Mouse (Mus musculus) liver, embryonic 14.5 days (tissue): Measurements from ENCODE around the gene Gabrg3.

Experiments
- CTCF ChIP-seq: IDR thresholded peaks from 2 replicates; pipeline ENCODE4 v1.5.1; 2016; ENCODE audit warnings: antibody characterized with exemption, low read depth, control low read depth
- EP300 ChIP-seq: IDR thresholded peaks from 2 replicates; pipeline ENCODE4 v1.6.1; 2016; ENCODE audit warnings: antibody characterized with exemption, low read depth

- TF ChIP-seq EP300: no peak
- TF ChIP-seq CTCF: no peak
Measured at GRCm38 (mm10) chr7:57314971-57315370, 72.0 kb downstream of the Gabrg3 start.
